Comparison of ENCODE assay signal across 15 mouse cellular contexts in the genomic region with DNA sequence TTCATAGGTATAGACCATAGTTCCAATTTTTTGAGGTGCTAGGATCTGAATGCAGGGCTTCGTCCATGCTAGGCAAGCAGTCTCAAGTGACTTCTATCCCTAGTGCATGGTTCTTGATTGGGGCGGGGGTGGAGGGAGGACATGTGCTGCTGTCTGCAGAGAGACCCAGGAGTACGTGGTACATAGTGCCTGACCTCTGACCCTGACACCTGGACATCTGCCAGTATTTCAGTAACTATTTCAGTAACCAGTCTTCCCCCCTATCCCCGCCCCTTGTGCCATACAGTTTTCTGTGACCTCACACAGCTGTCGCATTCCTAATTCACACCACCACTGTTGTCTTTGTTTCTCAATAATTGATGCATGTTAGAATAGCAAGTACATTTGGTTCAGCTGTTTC.
"Had no signal": no experiment of that assay in that cellular context is flagged by ENCODE, and none has a peak within 500 bp of the region (broad histone marks: within the 10 kb centered on the region; RNA-seq: fewer than 3 reads in every experiment).

No protein-coding gene starts in this region.

- ATAC-seq: intestine, embryonic 15.5 days; lung, postnatal 0 days had no signal

- H3K4me1 ChIP-seq: intestine, embryonic 15.5 days; midbrain, embryonic 10.5 days; neural tube, embryonic 15.5 days; stomach, embryonic 15.5 days had no signal

- H3K9ac ChIP-seq: hindbrain, embryonic 14.5 days; intestine, embryonic 15.5 days; liver, embryonic 14.5 days; neural tube, embryonic 15.5 days; stomach, embryonic 15.5 days had no signal

- DNase-seq: kidney, adult 18-20 months; lung, postnatal 36 days; midbrain, embryonic 14.5 days; right cerebral cortex, postnatal 4 days; thymus, postnatal 4 days had no signal

- H3K9me3 ChIP-seq: intestine, embryonic 15.5 days; midbrain, embryonic 10.5 days; neural tube, embryonic 15.5 days; stomach, embryonic 15.5 days had no signal

- H3K4me2 ChIP-seq: hindbrain, embryonic 14.5 days; intestine, embryonic 15.5 days; neural tube, embryonic 15.5 days; stomach, embryonic 15.5 days had no signal

- H3K27me3 ChIP-seq: intestine, embryonic 15.5 days; neural tube, embryonic 15.5 days; stomach, embryonic 15.5 days had no signal

- H3K27ac ChIP-seq: hindbrain, embryonic 14.5 days; intestine, embryonic 15.5 days; kidney, postnatal 0 days; left cerebral cortex, adult 2 months; liver, embryonic 14.5 days; midbrain, embryonic 10.5 days; neural tube, embryonic 15.5 days; stomach, embryonic 15.5 days had no signal

- H3K4me3 ChIP-seq: intestine, embryonic 15.5 days; left cerebral cortex, adult 2 months; midbrain, embryonic 10.5 days; myocyte; neural tube, embryonic 15.5 days; stomach, embryonic 15.5 days had no signal
